In genomic region chr9:102731574-102732175, GRCm38 (mm10) we compare ENCODE assay signal across 13 mouse cellular contexts. TPM values are rescaled to one million over a fixed set of nuclear protein-coding genes. Genes with fewer than 3 reads are reported as not detected.
DNase-seq lines count a peak whose midpoint lies in the region; ATAC-seq and TF ChIP-seq lines count a peak whose summit lies in the region.
"Had no signal": no experiment of that assay in that cellular context is flagged by ENCODE, and none has a peak within 500 bp of the region (broad histone marks: within the 10 kb centered on the region; RNA-seq: fewer than 3 reads in every experiment).

No protein-coding gene starts in this region.

- no peak overlapping the region for H3K4me3 ChIP-seq in forebrain, embryonic 12.5 days (replicated peaks)
- no peak overlapping the region for H3K4me3 ChIP-seq in forebrain, embryonic 10.5 days
- no peak overlapping the region for H3K4me3 ChIP-seq in hindbrain, postnatal 0 days (ENCODE audit: low read length)
- H3K4me3 ChIP-seq in hindbrain, embryonic 10.5 days: no peak overlapping the region
- H3K4me3 ChIP-seq in lung, postnatal 0 days (ENCODE audit: low read depth, low read length): no peak overlapping the region
- no peak overlapping the region for H3K4me3 ChIP-seq in small intestine, adult 2 months (ENCODE audit: low read depth, low read length)
- H3K4me3 ChIP-seq: midbrain, embryonic 15.5 days had no signal

- no peak for TF ChIP-seq EP300 in lung, postnatal 0 days (IDR thresholded peaks at IDR 0.05)

- no peak for TF ChIP-seq POLR2A in small intestine, adult 2 months (IDR thresholded peaks at IDR 0.05; ENCODE audit: low read depth, low read length)

- DNase-seq in forebrain, embryonic 10.5 days (ENCODE audit: extremely low spot score, low spot score): no peak
- no peak for DNase-seq in hindbrain, postnatal 0 days (ENCODE audit: low spot score)
- DNase-seq in hindbrain, embryonic 10.5 days (ENCODE audit: low spot score): no peak
- no peak for DNase-seq in lung, postnatal 0 days (ENCODE audit: low spot score)
- DNase-seq in lung, postnatal 25 days (ENCODE audit: low spot score): no peak
- DNase-seq in adrenal gland, postnatal 4 days (ENCODE audit: low spot score in 2 of 2): no peak
- DNase-seq: gastrocnemius, postnatal 25 days had no signal

- no peaks in the 10 kb centered on the region for H3K9me3 ChIP-seq in forebrain, embryonic 12.5 days
- H3K9me3 ChIP-seq in forebrain, embryonic 10.5 days: no peaks in the 10 kb centered on the region
- no peaks in the 10 kb centered on the region for H3K9me3 ChIP-seq in hindbrain, postnatal 0 days (ENCODE audit: low read length)
- no peaks in the 10 kb centered on the region for H3K9me3 ChIP-seq in hindbrain, embryonic 10.5 days
- no peaks in the 10 kb centered on the region for H3K9me3 ChIP-seq in lung, postnatal 0 days (ENCODE audit: low read length)
- H3K9me3 ChIP-seq: midbrain, embryonic 15.5 days had no signal

- H3K36me3 ChIP-seq in forebrain, embryonic 12.5 days (replicated peaks): peaks cover 77% of the 10 kb centered on the region
- peaks cover 80% of the 10 kb centered on the region for H3K36me3 ChIP-seq in forebrain, embryonic 10.5 days (replicated peaks)
- H3K36me3 ChIP-seq in hindbrain, postnatal 0 days (ENCODE audit: insufficient read depth, low read length): peaks cover 67% of the 10 kb centered on the region
- peaks cover 81% of the 10 kb centered on the region for H3K36me3 ChIP-seq in hindbrain, embryonic 10.5 days
- H3K36me3 ChIP-seq in lung, postnatal 0 days (ENCODE audit: insufficient read depth, low read length): peaks cover 61% of the 10 kb centered on the region
- peaks cover 48% of the 10 kb centered on the region for H3K36me3 ChIP-seq in small intestine, adult 2 months (ENCODE audit: control insufficient read depth, insufficient read depth, low read length)

- TF ChIP-seq CTCF in hindbrain, postnatal 0 days (IDR thresholded peaks at IDR 0.05; ENCODE audit: low read depth): no peak
- no peak for TF ChIP-seq CTCF in lung, postnatal 0 days (IDR thresholded peaks at IDR 0.05)
- no peak for TF ChIP-seq CTCF in small intestine, adult 2 months (IDR thresholded peaks at IDR 0.05; ENCODE audit: extremely low read depth, insufficient read length, insufficient replicate concordance, low read depth, low read length)

- ATAC-seq in forebrain, embryonic 12.5 days (ENCODE audit: low FRiP score): no peak
- no peak for ATAC-seq in hindbrain, postnatal 0 days
- ATAC-seq in lung, postnatal 0 days: no peak
- ATAC-seq: activated CD4-positive, CD25-positive, alpha-beta regulatory T cell, adult 4 months; inflammation-experienced regulatory T-cells, adult 6 months; midbrain, embryonic 15.5 days had no signal

- H3K27me3 ChIP-seq in forebrain, embryonic 12.5 days: no peaks in the 10 kb centered on the region
- no peaks in the 10 kb centered on the region for H3K27me3 ChIP-seq in forebrain, embryonic 10.5 days (ENCODE audit: poor library complexity, severe bottlenecking)
- H3K27me3 ChIP-seq in hindbrain, postnatal 0 days (ENCODE audit: insufficient read depth, low read length): no peaks in the 10 kb centered on the region
- H3K27me3 ChIP-seq in hindbrain, embryonic 10.5 days (ENCODE audit: insufficient read depth, poor library complexity, severe bottlenecking): no peaks in the 10 kb centered on the region
- H3K27me3 ChIP-seq in lung, postnatal 0 days (replicated peaks; ENCODE audit: insufficient read depth, low read length): no peaks in the 10 kb centered on the region
- no peaks in the 10 kb centered on the region for H3K27me3 ChIP-seq in small intestine, adult 2 months (ENCODE audit: control insufficient read depth, insufficient read depth, low read length)
- H3K27me3 ChIP-seq: midbrain, embryonic 15.5 days had no signal

- H3K9ac ChIP-seq in forebrain, embryonic 12.5 days: no peak overlapping the region
- no peak overlapping the region for H3K9ac ChIP-seq in hindbrain, postnatal 0 days (replicated peaks; ENCODE audit: low read length)
- H3K9ac ChIP-seq in lung, postnatal 0 days (replicated peaks; ENCODE audit: low read depth): no peak overlapping the region
- H3K9ac ChIP-seq: midbrain, embryonic 15.5 days had no signal

- H3K4me1 ChIP-seq in forebrain, embryonic 12.5 days: peaks cover 14% of the 10 kb centered on the region
- peaks cover 37% of the 10 kb centered on the region for H3K4me1 ChIP-seq in forebrain, embryonic 10.5 days
- H3K4me1 ChIP-seq in hindbrain, postnatal 0 days (ENCODE audit: insufficient read depth, low read length): 0 out of 2 replicates have a peak, but pooled peaks cover 4% of the 10 kb centered on the region
- peaks cover 42% of the 10 kb centered on the region for H3K4me1 ChIP-seq in hindbrain, embryonic 10.5 days (replicated peaks)
- H3K4me1 ChIP-seq in lung, postnatal 0 days (ENCODE audit: insufficient read depth, low read depth, low read length): peaks cover 26% of the 10 kb centered on the region
- peaks cover 23% of the 10 kb centered on the region for H3K4me1 ChIP-seq in small intestine, adult 2 months (ENCODE audit: control insufficient read depth, insufficient read depth, insufficient read length, low read length)

- WGBS in forebrain, embryonic 12.5 days: 85% methylated on average over 10 of the region's 10 CpGs
- WGBS in forebrain, embryonic 10.5 days: 90% methylated on average over 10 of the region's 10 CpGs
- 85% methylated on average over 10 of the region's 10 CpGs for WGBS in hindbrain, postnatal 0 days
- 85% methylated on average over 10 of the region's 10 CpGs for WGBS in hindbrain, embryonic 10.5 days
- WGBS in lung, postnatal 0 days: 78% methylated on average over 10 of the region's 10 CpGs
- 80% methylated on average over 10 of the region's 10 CpGs for WGBS in small intestine, adult 2 months

- H3K4me2 ChIP-seq in forebrain, embryonic 12.5 days: no peak overlapping the region
- H3K4me2 ChIP-seq in hindbrain, postnatal 0 days (ENCODE audit: low read depth, low read length): no peak overlapping the region
- H3K4me2 ChIP-seq in lung, postnatal 0 days (replicated peaks; ENCODE audit: low read depth, low read length): no peak overlapping the region
- H3K4me2 ChIP-seq: midbrain, embryonic 15.5 days had no signal

- 0 out of 2 replicates have a peak overlapping the region, but pooled peaks have one; percentile 25 for H3K27ac ChIP-seq in forebrain, embryonic 12.5 days
- H3K27ac ChIP-seq in forebrain, embryonic 10.5 days: no peak overlapping the region
- H3K27ac ChIP-seq in hindbrain, postnatal 0 days: peak overlapping the region; percentile 32; the same call in 1 of the 2 replicates
- H3K27ac ChIP-seq in hindbrain, embryonic 10.5 days: no peak overlapping the region
- peak overlapping the region; percentile 64 for H3K27ac ChIP-seq in lung, postnatal 0 days (ENCODE audit: low read length)
- H3K27ac ChIP-seq in small intestine, adult 2 months (ENCODE audit: insufficient read depth, low read depth, low read length): 0 out of 2 replicates have a peak overlapping the region, but pooled peaks have one; percentile 0
- H3K27ac ChIP-seq: midbrain, embryonic 15.5 days had no signal

RNA-seq across cellular contexts. Expression of gene Amotl2, which starts 15.2 kb away (rescaled TPM):
- polyA plus RNA-seq in forebrain, embryonic 12.5 days (2016; fragmentation: Nextera tagmentation; extraction: Ambion mirVana): 82.4 TPM in 2 replicates
- polyA plus RNA-seq in forebrain, embryonic 10.5 days (2016; fragmentation: Nextera tagmentation; extraction: Ambion mirVana): 49.9 and 51.9 TPM in 2 replicates
- 116 and 162 TPM in 2 replicates for total RNA-seq in hindbrain, postnatal 0 days (2014; rRNA removed)
- polyA plus RNA-seq in hindbrain, postnatal 0 days (2015; fragmentation: Nextera tagmentation; extraction: Ambion mirVana): 27.3 and 31.0 TPM in 2 replicates
- 67.6 and 70.1 TPM in 2 replicates for polyA plus RNA-seq in hindbrain, embryonic 10.5 days (2016; fragmentation: Nextera tagmentation; extraction: Ambion mirVana)
- polyA plus RNA-seq in lung, postnatal 0 days (2015; fragmentation: Nextera tagmentation; extraction: Ambion mirVana): 50.3 and 56.3 TPM in 2 replicates
- 8.7 and 12.3 TPM in 2 replicates for polyA plus RNA-seq in small intestine, adult 2 months (2012; rRNA removed)
- 10 to 100 TPM; 80.9 to 94.5 TPM for total RNA-seq in adrenal gland, postnatal 4 days (2021)
- total RNA-seq: MEL had no signal
- polyA plus RNA-seq: activated CD4-positive, CD25-positive, alpha-beta regulatory T cell, adult 4 months had no signal

Comparison
In these comparisons a context has a peak if more than half of its experiments do, and no peak if none do; other contexts are left out.
1. H3K27ac ChIP-seq: peak in forebrain, embryonic 12.5 days (single experiment), hindbrain, postnatal 0 days (single experiment), lung, postnatal 0 days (single experiment) and small intestine, adult 2 months (single experiment); none in forebrain, embryonic 10.5 days (single experiment) and hindbrain, embryonic 10.5 days (single experiment).